Mouse (Mus musculus) frontal cortex, postnatal 14 days (tissue): Measurements from ENCODE around the gene Gm10118.

ENCODE experiments used
- DNase-seq, 2 experiments: peaks; one replicate each; pipeline ENCODE4 v3.0.0; 2022; ENCODE audit warnings: low spot score in 2 of 2

Gm10118 gene

DNA sequence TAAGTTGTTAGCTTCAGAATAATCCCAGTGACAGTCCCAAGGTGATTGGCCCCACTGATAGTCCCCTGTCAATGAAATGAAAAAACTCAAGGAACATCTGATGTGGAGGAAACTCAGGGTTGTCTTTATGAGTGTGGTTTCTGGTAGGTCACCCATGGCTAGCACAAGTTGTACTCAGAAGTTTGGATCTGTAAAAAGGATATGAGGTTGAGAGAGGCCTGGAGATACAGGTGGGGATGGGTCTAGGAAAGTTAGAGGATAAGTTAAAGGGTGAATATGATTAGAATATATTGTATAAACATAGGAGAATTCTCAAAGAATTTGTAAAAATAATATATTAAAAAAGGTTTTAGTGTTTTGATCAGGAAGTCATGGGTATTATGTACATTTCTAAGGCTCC lies at the start of gene Gm10118:
Gm10118 (minus strand) TSS at position 101 of the 400 bp plus-strand sequence.
- DNase-seq = no peak

- DNase-seq = no peak
These were observed 45.1 kb upstream of the Gm10118 start for GRCm38 (mm10) chr10:63972300-63972699.

- DNase-seq = peak in 1 of 2 experiments; percentile 7
These were observed 27.2 kb upstream of the Gm10118 start for GRCm38 (mm10) chr10:63954308-63954930.

- DNase-seq = no peak
These were observed 24.2 kb upstream of the Gm10118 start for GRCm38 (mm10) chr10:63951481-63951880.

GRCm38 (mm10) chr10:63950867-63951266 lies 23.6 kb upstream of the Gm10118 start:
- no peak for DNase-seq

- DNase-seq = no peak
These were observed 20.0 kb upstream of the Gm10118 start for GRCm38 (mm10) chr10:63947266-63947665.

DNA sequence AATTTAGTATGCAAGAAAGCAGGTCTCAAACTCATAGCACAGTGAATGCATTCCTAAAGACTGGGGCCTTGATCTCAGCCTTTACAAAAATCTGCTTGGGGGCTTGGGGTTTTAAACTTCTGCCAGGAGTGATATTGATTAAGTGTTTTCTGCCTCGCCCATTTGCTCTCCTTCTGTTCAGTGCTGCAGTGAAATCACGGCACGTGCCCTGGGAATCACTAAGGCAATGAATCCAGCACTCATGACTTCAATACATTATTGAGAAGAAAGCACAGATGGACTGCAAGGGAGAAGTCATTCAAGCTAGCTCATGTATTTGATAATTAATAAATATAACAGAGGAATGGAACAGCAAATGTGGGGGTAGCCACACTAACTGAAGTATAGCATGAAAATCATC lies 18.3 kb upstream of the Gm10118 start:
- no peak for DNase-seq

GRCm38 (mm10) chr10:63933946-63934345 lies 6.7 kb upstream of the Gm10118 start:
- DNase-seq = no peak

GRCm38 (mm10) chr10:63908878-63909277 lies 18.4 kb downstream of the Gm10118 start:
- DNase-seq = no peak

- DNase-seq = no peak
These were observed 27.3 kb downstream of the Gm10118 start for GRCm38 (mm10) chr10:63899891-63900290.

- DNase-seq = no peak
These were observed 32.6 kb downstream of the Gm10118 start for GRCm38 (mm10) chr10:63894612-63895011.

- no peak for DNase-seq
These were observed 40.7 kb downstream of the Gm10118 start for GRCm38 (mm10) chr10:63886449-63887088.

DNA sequence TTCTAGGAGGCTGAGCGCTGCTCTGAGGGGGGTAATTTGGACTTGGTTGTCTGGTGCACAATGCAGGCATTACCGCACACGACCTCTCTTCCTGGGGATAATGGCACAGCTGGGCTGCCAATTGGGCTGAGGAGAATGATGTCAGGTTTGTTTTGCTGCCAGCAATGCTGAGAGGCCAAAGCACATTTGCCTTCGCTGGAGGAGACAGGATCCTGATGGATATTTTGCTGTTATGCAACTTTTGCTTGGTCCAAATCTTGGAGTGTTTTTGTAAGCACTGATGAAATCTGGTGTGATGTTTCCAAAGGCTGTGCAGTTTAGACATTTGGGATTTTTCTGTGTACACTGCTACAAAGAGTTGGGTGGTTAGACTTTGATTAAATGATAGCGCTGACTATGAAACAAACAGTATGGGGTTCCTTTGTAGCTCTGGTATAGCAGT lies 46.8 kb downstream of the Gm10118 start:
- peak in 1 of 2 experiments; percentile 13 for DNase-seq
